Mouse (Mus musculus) CH12.LX (cell line): Measurements from ENCODE around the gene Txndc2. TPM values are rescaled to one million over a fixed set of nuclear protein-coding genes. Genes with fewer than 3 reads are reported as not detected.

Source experiments
- DNase-seq: peaks from one replicate; pipeline ENCODE4 v3.0.0-alpha.2; 2013; ENCODE audit errors: extremely low read depth
- H3K27ac ChIP-seq: 2 replicates; pipeline ENCODE4 v1.5.1; 2012; ENCODE audit warnings: low read depth, mild to moderate bottlenecking, control low read depth, moderate library complexity; ENCODE audit not compliant: insufficient read depth
- H3K27me3 ChIP-seq: replicated peaks from 2 replicates; pipeline ENCODE3; 2012; ENCODE audit warnings: inconsistent platforms
- H3K36me3 ChIP-seq, 2 experiments: replicated peaks in 1 of 2; 2 replicates each; pipeline versions ENCODE3 to v1.6.1; 2012; ENCODE audit warnings: inconsistent platforms in 1 of 2, low read length in 1 of 2, mild to moderate bottlenecking in 1 of 2, mixed read lengths in 1 of 2, moderate library complexity in 1 of 2; ENCODE audit not compliant: control insufficient read depth in 1 of 2, insufficient read depth in 1 of 2
- H3K4me1 ChIP-seq, 2 experiments: 2 replicates each; pipeline ENCODE4 v1.6.1; 2012; ENCODE audit warnings: inconsistent platforms in 1 of 2, moderate library complexity in 1 of 2; ENCODE audit not compliant: insufficient read depth in 2 of 2, control insufficient read depth in 1 of 2
- H3K4me2 ChIP-seq: 2 replicates; pipeline ENCODE4 v1.6.1; 2012; ENCODE audit warnings: low read depth, mild to moderate bottlenecking, control low read depth; ENCODE audit not compliant: poor library complexity, insufficient read depth, severe bottlenecking
- H3K4me3 ChIP-seq, 3 experiments: fragments of 150-350 bp in 1 of 3; sonication (generic) in 1 of 3; replicated peaks in 1 of 3; 2 replicates each; pipeline versions ENCODE3 to v1.5.1; 2011 to 2012; ENCODE audit warnings: low read depth in 2 of 3, low read length in 2 of 3, mild to moderate bottlenecking in 2 of 3, moderate library complexity in 2 of 3, control low read depth in 1 of 3, improper control_type of control experiment in 1 of 3, inconsistent platforms in 1 of 3, mixed read lengths in 1 of 3; ENCODE audit not compliant: poor library complexity in 1 of 3
- H3K79me2 ChIP-seq: replicated peaks from 2 replicates; pipeline ENCODE4 v1.6.1; 2012; ENCODE audit warnings: mild to moderate bottlenecking, moderate library complexity; ENCODE audit not compliant: control insufficient read depth, poor library complexity, insufficient read depth, severe bottlenecking; ENCODE audit errors: extremely low read depth
- H3K9ac ChIP-seq: 2 replicates; pipeline ENCODE4 v1.6.1; 2012; ENCODE audit warnings: low read depth, mild to moderate bottlenecking, control low read depth, moderate library complexity; ENCODE audit not compliant: insufficient read depth
- H3K9me3 ChIP-seq: replicated peaks from 2 replicates; pipeline ENCODE3; 2012; ENCODE audit warnings: low read length, inconsistent platforms, mixed read lengths
- BHLHE40 ChIP-seq: IDR thresholded peaks from 2 replicates; pipeline ENCODE4 v1.6.1; 2011; ENCODE audit warnings: mild to moderate bottlenecking, low read depth, low read length, improper control_type of control experiment
- E2F4 ChIP-seq: IDR thresholded peaks from 2 replicates; pipeline ENCODE4 v1.6.1; 2011; ENCODE audit warnings: low read depth, low read length, improper control_type of control experiment; ENCODE audit not compliant: insufficient replicate concordance
- ELF1 ChIP-seq: IDR thresholded peaks from 2 replicates; pipeline ENCODE4 v1.6.1; 2014; ENCODE audit warnings: low read depth, mild to moderate bottlenecking, inconsistent platforms, low read length, improper control_type of control experiment
- ETS1 ChIP-seq: conservative IDR thresholded peaks from 2 replicates; pipeline ENCODE4 v1.6.1; 2012; ENCODE audit warnings: low read depth, mild to moderate bottlenecking, inconsistent platforms, low read length, improper control_type of control experiment, moderate library complexity
- HCFC1 ChIP-seq: IDR thresholded peaks from 2 replicates; pipeline ENCODE4 v1.6.1; 2012; ENCODE audit warnings: low read depth, mild to moderate bottlenecking, inconsistent platforms, low read length, improper control_type of control experiment
- IRF4 ChIP-seq: IDR thresholded peaks from 2 replicates; pipeline ENCODE4 v1.6.1; 2014; ENCODE audit warnings: low read depth, mild to moderate bottlenecking, inconsistent platforms, low read length, improper control_type of control experiment
- JUND ChIP-seq: conservative IDR thresholded peaks from 2 replicates; pipeline ENCODE4 v1.6.1; 2011; ENCODE audit warnings: low read depth, low read length, improper control_type of control experiment
- MAX ChIP-seq: IDR thresholded peaks from 2 replicates; pipeline ENCODE4 v1.6.1; 2011; ENCODE audit warnings: low read length, improper control_type of control experiment
- MXI1 ChIP-seq: IDR thresholded peaks from 2 replicates; pipeline ENCODE4 v1.6.1; 2011; ENCODE audit warnings: mild to moderate bottlenecking, low read depth, low read length, improper control_type of control experiment
- NELFE ChIP-seq: IDR thresholded peaks from 2 replicates; pipeline ENCODE4 v1.6.1; 2011; ENCODE audit warnings: low read depth, low read length, improper control_type of control experiment
- PAX5 ChIP-seq: IDR thresholded peaks from 2 replicates; pipeline ENCODE4 v1.6.1; 2012; ENCODE audit warnings: low read length, inconsistent platforms, mixed read lengths
- POLR2AphosphoS2 ChIP-seq: IDR thresholded peaks from 2 replicates; pipeline ENCODE4 v1.6.1; 2011; ENCODE audit warnings: low read depth, low read length, improper control_type of control experiment
- RCOR1 ChIP-seq: conservative IDR thresholded peaks from 2 replicates; pipeline ENCODE4 v1.6.1; 2012; ENCODE audit warnings: low read depth, mild to moderate bottlenecking, inconsistent platforms, low read length, improper control_type of control experiment
- SIN3A ChIP-seq: IDR thresholded peaks from 2 replicates; pipeline ENCODE4 v1.6.1; 2012; ENCODE audit warnings: low read length, improper control_type of control experiment, inconsistent platforms
- TCF12 ChIP-seq: IDR thresholded peaks from 2 replicates; pipeline ENCODE4 v1.6.1; 2014; ENCODE audit warnings: low read depth, mild to moderate bottlenecking, inconsistent platforms, low read length, improper control_type of control experiment
- USF1 ChIP-seq: IDR thresholded peaks from 2 replicates; pipeline ENCODE4 v1.6.1; 2014; ENCODE audit warnings: low read depth, mild to moderate bottlenecking, inconsistent platforms, low read length, improper control_type of control experiment
- USF2 ChIP-seq: conservative IDR thresholded peaks from 2 replicates; pipeline ENCODE4 v1.6.1; 2011; ENCODE audit warnings: low read depth, low read length, improper control_type of control experiment
- ZC3H11A ChIP-seq: IDR thresholded peaks from 2 replicates; pipeline ENCODE4 v1.6.1; 2012; ENCODE audit warnings: low read depth, mild to moderate bottlenecking, inconsistent platforms, low read length, improper control_type of control experiment
- ZKSCAN1 ChIP-seq: IDR thresholded peaks from 2 replicates; pipeline ENCODE4 v1.6.1; 2012; ENCODE audit warnings: low read depth, inconsistent platforms, low read length, improper control_type of control experiment, borderline replicate concordance
- dilution Hi-C: fragments of 300-500 bp; cut with MboI; formaldehyde crosslinking; loops from 2 replicates; pipeline ENCODE4 v1.14.3; 2020; ENCODE audit warnings: low sequenced_read_pairs; ENCODE audit not compliant: extremely low pct_unique_long_range_greater_than_20kb, extremely low pct_ligation_motif_present
- in situ Hi-C: fragments of 300-500 bp; cut with MboI; formaldehyde crosslinking; loops from 3 replicates; pipeline ENCODE4 v1.14.3; 2019; ENCODE audit warnings: low sequenced_read_pairs, low pct_ligation_motif_present, low pct_unique_long_range_greater_than_20kb, mixed read lengths
- polyA plus RNA-seq: library from polyadenylated mRNA; unstranded; fragments of >175 nt; gene quantifications from 2 replicates; pipeline ENCODE4 v1.2.1, GENCODE M21; 2012; ENCODE audit warnings: low read depth; ENCODE audit not compliant: insufficient read length
- total RNA-seq, 2 experiments: library from RNA; depleted of rRNA; stranded (reverse); fragments of 300-350 nt in 1 of 2; fragments of >200 nt in 1 of 2; gene quantifications; 2 replicates each; pipeline ENCODE4 v1.2.3; 2012 to 2014

The Txndc2 gene
- total and polyA plus RNA-seq, 3 experiments, result not detected

- peaks cover 4 to 14% of the 10 kb centered on the region in 2 experiments for H3K36me3 ChIP-seq
- H3K4me2 ChIP-seq, result no peak overlapping the region
- no peak overlapping the region for H3K27ac ChIP-seq
- no peak for DNase-seq
- H3K27me3 ChIP-seq, result no peaks in the 10 kb centered on the region
- H3K4me3 ChIP-seq, result no peak overlapping the region
- no peaks in the 10 kb centered on the region for H3K9me3 ChIP-seq
- dilution Hi-C loops (no loop called here), in situ Hi-C loops (no loop called here)
- TF ChIP-seq SIN3A, result no peak
- no peak for TF ChIP-seq TCF12
- TF ChIP-seq USF2, result no peak
- no peak for TF ChIP-seq NELFE
- no peak for TF ChIP-seq ZKSCAN1
- TF ChIP-seq BHLHE40, result no peak
- TF ChIP-seq HCFC1, result no peak
- no peak for TF ChIP-seq PAX5
- no peak for TF ChIP-seq MXI1
- TF ChIP-seq MAX, result no peak
- TF ChIP-seq POLR2AphosphoS2, result no peak
- TF ChIP-seq JUND, result no peak
- TF ChIP-seq ZC3H11A, result no peak
- no peak for TF ChIP-seq ETS1
- no peak for TF ChIP-seq USF1
- H3K9ac ChIP-seq, result no peak overlapping the region
- H3K79me2 ChIP-seq, result peaks cover 86% of the 10 kb centered on the region
- peaks cover 11 to 68% of the 10 kb centered on the region in 2 experiments for H3K4me1 ChIP-seq
These were observed 33.2 kb downstream of the Txndc2 start for GRCm38 (mm10) chr17:65608743-65609142.

GRCm38 (mm10) chr17:65608312-65608687, 33.7 kb downstream of the Txndc2 start:
- no peak for DNase-seq
- Histone ChIP-seq H3K4me2 (no peak overlapping the region), H3K27me3 (no peaks in the 10 kb centered on the region), H3K4me3 (no peak overlapping the region), H3K9ac (no peak overlapping the region), H3K27ac (no peak overlapping the region), H3K9me3 (no peaks in the 10 kb centered on the region), H3K36me3 (peaks cover 4 to 14% of the 10 kb centered on the region in 2 experiments), H3K79me2 (peaks cover 88% of the 10 kb centered on the region), H3K4me1 (peaks cover 11 to 70% of the 10 kb centered on the region in 2 experiments)
- dilution Hi-C loops (no loop called here), in situ Hi-C loops (no loop called here)
- no peak for TF ChIP-seq E2F4
- no peak for TF ChIP-seq HCFC1
- TF ChIP-seq MAX, result no peak
- TF ChIP-seq BHLHE40, result no peak
- no peak for TF ChIP-seq POLR2AphosphoS2
- TF ChIP-seq IRF4, result no peak
- TF ChIP-seq RCOR1, result no peak
- TF ChIP-seq ELF1, result no peak
